Mouse (Mus musculus) heart, postnatal 36 days (tissue): ENCODE data around the gene Dll3. TPM values are rescaled to one million over a fixed set of nuclear protein-coding genes. Genes with fewer than 3 reads are reported as not detected.
"Not testable (repeated sequence)": the region's sequence is repeated elsewhere in the genome, so short reads cannot be mapped to it uniquely, and the experiment has no call there.

Source experiments
- DNase-seq, 2 experiments: peaks; one replicate each; pipeline ENCODE4 v3.0.0; 2021 to 2022
- intact Hi-C: fragments of 180-260 bp; cut with DNase I; formaldehyde crosslinking; loops from one replicate; pipeline ENCODE4 v1.15.1; 2025
- total RNA-seq, 2 experiments: library from RNA; stranded (reverse); gene quantifications; 2 replicates each; pipeline ENCODE4 v1.2.3; 2021

Dll3 gene
- total RNA-seq, 2 experiments from 2014 or later = not detected

DNA sequence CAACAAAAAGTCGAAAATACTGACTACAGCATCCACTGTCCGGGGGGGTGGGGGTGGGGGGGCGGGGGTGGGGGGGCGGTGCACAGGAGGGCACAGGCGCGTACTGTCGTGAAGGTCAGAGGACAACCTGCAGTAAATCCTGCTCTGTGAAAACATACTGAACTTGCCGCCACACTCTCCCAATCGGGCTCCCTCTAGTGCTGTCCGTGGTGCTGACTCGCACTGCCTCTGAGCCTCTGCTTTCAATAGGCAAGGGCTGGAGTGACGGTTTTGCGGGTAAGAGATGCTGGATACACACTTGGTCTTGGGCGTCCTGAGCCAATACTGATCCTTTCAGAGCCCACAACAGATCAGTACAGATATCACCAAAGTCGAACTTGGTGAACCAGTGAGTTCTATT lies 38.3 kb downstream of the Dll3 start:
- intact Hi-C loops = no loop called here
- DNase-seq = peak; percentile 57 to 73

DNA sequence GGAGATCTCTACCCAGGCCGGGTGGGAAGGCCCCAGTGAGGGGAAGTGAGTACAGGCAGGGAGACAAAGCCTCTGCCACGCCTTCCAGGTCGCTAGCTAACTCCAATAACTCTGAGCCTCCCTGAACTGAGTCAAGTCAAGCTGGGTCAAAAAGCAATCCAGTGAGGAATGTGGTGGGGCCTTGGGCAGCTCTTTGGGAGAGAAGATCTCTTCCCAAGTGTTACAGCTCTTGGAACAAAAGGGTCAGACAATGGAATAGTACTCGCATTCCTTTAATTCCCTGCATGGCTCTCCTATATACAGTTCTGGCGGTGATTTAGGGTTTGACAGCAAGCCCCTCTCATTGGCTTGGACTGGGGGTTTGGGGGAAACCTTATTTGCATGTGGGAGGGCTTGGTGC lies 39.2 kb downstream of the Dll3 start:
- DNase-seq = no peak
- intact Hi-C loops = no loop called here

DNA sequence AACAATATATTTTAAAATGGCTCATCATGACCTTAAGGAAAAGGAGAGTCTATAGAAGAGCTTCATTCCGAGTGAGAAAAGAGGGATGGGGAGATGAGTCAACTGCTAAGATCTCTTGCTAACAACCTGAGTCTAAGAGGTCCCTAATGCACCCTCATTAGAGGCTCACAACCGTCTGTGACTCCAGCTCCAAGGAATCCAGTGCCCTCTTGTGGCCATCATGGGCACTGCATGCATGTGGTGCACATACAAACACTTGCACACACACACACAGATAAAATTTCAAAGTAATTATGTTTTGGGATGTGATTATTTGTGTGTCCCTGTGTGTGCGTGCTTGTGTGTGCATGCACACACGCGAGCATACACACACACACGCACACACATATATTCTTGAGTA lies 46.6 kb downstream of the Dll3 start:
- no peak for DNase-seq
- intact Hi-C loops = no loop called here

DNA sequence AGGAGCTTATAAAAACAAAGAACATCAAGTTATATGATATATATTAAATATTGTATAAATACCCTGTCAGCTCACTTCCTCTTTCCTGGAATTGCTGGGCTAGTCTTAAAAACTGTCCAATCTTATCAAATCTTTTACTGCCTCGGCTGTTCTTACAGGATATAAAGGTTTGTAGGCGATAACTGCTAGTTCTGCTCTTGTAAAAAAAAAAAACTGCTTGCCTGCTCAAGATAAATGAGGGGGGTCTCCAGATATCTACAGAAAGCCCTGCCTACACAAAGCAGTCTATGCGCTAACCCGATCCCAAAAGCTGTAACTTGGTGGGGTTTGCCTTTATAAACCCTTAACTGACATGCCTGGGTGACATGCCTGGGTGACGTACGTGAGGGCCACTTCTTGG lies 47.4 kb downstream of the Dll3 start:
- intact Hi-C loops = no loop called here
- DNase-seq = no peak

DNA sequence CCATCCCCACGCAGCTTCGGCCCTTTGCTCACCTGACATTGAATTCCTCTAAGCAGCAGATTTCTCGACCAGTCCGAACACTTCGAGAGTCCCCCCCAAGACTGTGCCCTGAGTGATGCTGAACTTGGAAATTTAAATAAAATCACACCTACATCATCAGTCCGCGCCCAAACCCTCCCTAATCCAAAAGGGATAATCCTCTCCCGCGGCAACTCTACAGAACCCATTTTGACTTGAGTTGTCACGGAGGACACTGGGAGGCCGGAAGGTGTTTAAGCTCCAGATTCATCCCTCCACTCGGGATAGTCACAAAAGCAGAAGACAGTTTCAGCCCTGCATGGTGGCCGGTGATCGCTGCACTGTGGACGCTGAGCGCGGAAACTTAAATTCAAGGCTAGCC lies 50.1 kb downstream of the Dll3 start:
- intact Hi-C loops = no loop called here
- no peak for DNase-seq

- intact Hi-C loops = no loop called here
- DNase-seq = no peak
These were observed 53.1 kb downstream of the Dll3 start for GRCm38 (mm10) chr7:28248957-28249356.

DNA sequence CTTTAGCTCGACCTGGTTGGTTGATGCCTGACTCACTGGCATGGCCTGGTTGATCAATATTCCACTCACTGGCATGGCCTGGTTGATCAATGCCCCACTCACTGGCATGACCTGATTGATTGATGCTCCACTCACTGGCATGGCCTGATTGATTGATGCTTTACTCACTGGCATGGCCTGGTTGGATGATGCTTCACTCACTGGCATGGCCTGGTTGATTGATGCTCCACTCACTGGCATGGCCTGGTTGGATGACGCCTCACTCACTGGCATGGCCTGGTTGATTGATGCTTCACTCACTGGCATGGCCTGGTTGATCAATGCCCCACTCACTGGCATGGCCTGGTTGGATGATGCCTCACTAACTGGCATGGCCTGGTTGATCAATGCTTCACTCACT lies 58.1 kb downstream of the Dll3 start:
- DNase-seq, intact Hi-C loops: not testable (repeated sequence)

Other genes with a start within 250 kb of the Dll3 start
- gene Fcgbp, start 231.0 kb downstream of the Dll3 start, total RNA-seq = not detected
- gene 9530053A07Rik, start 172.8 kb downstream of the Dll3 start, total RNA-seq = not detected
- gene Fbl, start 132.5 kb downstream of the Dll3 start, total RNA-seq = 10 to 100 TPM; 32.0 to 33.5 TPM
- 10 to 100 TPM; 31.2 to 34.2 TPM for gene Dyrk1b, start 122.8 kb downstream of the Dll3 start, total RNA-seq
- gene Eid2, start 34.4 kb downstream of the Dll3 start, total RNA-seq = 10 to 100 TPM; 11.7 to 12.0 TPM
- gene Eid2b, start 24.5 kb downstream of the Dll3 start, total RNA-seq = 10 to 100 TPM; 12.6 to 13.5 TPM
- gene Selenov, start 11.1 kb downstream of the Dll3 start, total RNA-seq = not detected
- gene Timm50, start 9.8 kb upstream of the Dll3 start, total RNA-seq = 10 to 100 TPM; 58.9 to 66.3 TPM
- 10 to 100 TPM; 56.8 to 62.8 TPM for gene Supt5, start 36.5 kb upstream of the Dll3 start, total RNA-seq
- 100 to 1,000 TPM; 494 to 516 TPM for gene Rps16, start 48.4 kb upstream of the Dll3 start, total RNA-seq
- 10 to 100 TPM; 15.1 to 15.8 TPM for gene Plekhg2, start 70.4 kb upstream of the Dll3 start, total RNA-seq
- gene Zfp36, start 78.0 kb upstream of the Dll3 start, total RNA-seq = 10 to 100 TPM; 14.7 to 29.0 TPM
- gene Med29, start 90.5 kb upstream of the Dll3 start, total RNA-seq = 10 to 100 TPM; 18.2 to 20.1 TPM
- gene Paf1, start 90.7 kb upstream of the Dll3 start, total RNA-seq = 10 to 100 TPM; 38.8 to 48.0 TPM
- gene Gmfg, start 135.2 kb upstream of the Dll3 start, total RNA-seq = 1 to 10 TPM; 4.6 to 7.2 TPM
- gene Lrfn1, start 149.7 kb upstream of the Dll3 start, total RNA-seq = under 1 TPM; 0.38 to 0.86 TPM
- gene Ifnl2, start 208.2 kb upstream of the Dll3 start, total RNA-seq = not detected
- gene Ifnl3, start 220.6 kb upstream of the Dll3 start, total RNA-seq = not detected
- not detected for gene Sycn, start 238.6 kb upstream of the Dll3 start, total RNA-seq
- gene Nccrp1, start 245.0 kb upstream of the Dll3 start, total RNA-seq = not detected